Mouse (Mus musculus): ENCODE results near the gene Dapp1.

GRCm38 (mm10) chr3:137897685-137898084 lies 83.7 kb downstream of the Dapp1 start:
- no peak for TF ChIP-seq CTCF (IDR thresholded peaks at IDR 0.05; ENCODE audit: low read depth, low read length)
- no peak for TF ChIP-seq POLR2A (IDR thresholded peaks at IDR 0.05; ENCODE audit: borderline replicate concordance, low read depth, low read length)

All from bone marrow macrophage, adult 2 months (primary cell).